Mouse (Mus musculus) adrenal gland, adult 18-20 months (tissue): ENCODE measurements around the gene Olfr66. TPM values are rescaled to one million over a fixed set of nuclear protein-coding genes. Genes with fewer than 3 reads are reported as not detected.

Experiments
- DNase-seq, 2 experiments: peaks; one replicate each; pipeline ENCODE4 v3.0.0; 2021 to 2022; ENCODE audit warnings: low spot score in 2 of 2
- long read RNA-seq, 2 experiments: library from polyadenylated mRNA; stranded (forward); transcript quantifications; one replicate each; pipeline ENCODE4 v2.0.0; 2021
- total RNA-seq, 2 experiments: library from RNA; stranded (reverse); gene quantifications; 1 replicate in 1 of 2; 2 replicates in 1 of 2; pipeline ENCODE4 v1.2.3; 2021

The Olfr66 gene
- not detected for total RNA-seq
- long read RNA-seq, experiment 1 = 0 reads
- long read RNA-seq, experiment 2 = 0 reads

GRCm38 (mm10) chr7:103886152-103886551, at the start of gene Olfr66:
Gene Olfr66, minus strand, starts transcription at chr7:103886252.
- no peak for DNase-seq

GRCm38 (mm10) chr7:103934264-103934663, 48.2 kb upstream of the Olfr66 start, which contains the start of gene Olfr632:
Gene Olfr632, plus strand, starts transcription at chr7:103934347.
- DNase-seq = no peak

GRCm38 (mm10) chr7:103928525-103928924, 42.5 kb upstream of the Olfr66 start, which contains the start of gene Olfr631:
Gene Olfr631, plus strand, starts transcription at chr7:103928825.
- DNase-seq = no peak

- no peak for DNase-seq
Measured at GRCm38 (mm10) chr7:103915338-103915737, 29.3 kb upstream of the Olfr66 start.

- no peak for DNase-seq
Measured at GRCm38 (mm10) chr7:103912969-103913511, 27.0 kb upstream of the Olfr66 start.

- no peak for DNase-seq
Measured at GRCm38 (mm10) chr7:103910047-103910446, 24.0 kb upstream of the Olfr66 start.

GRCm38 (mm10) chr7:103903187-103903586, 17.1 kb upstream of the Olfr66 start, which contains the start of gene Olfr65:
Gene Olfr65, plus strand, starts transcription at chr7:103903487.
- DNase-seq = no peak

- DNase-seq = no peak
Measured at GRCm38 (mm10) chr7:103894385-103894784, 8.3 kb upstream of the Olfr66 start, which contains the start of gene Olfr64. Gene Olfr64, minus strand, starts transcription at chr7:103894485.

GRCm38 (mm10) chr7:103877093-103877492, 9.0 kb downstream of the Olfr66 start:
- DNase-seq = no peak

- no peak for DNase-seq
Measured at GRCm38 (mm10) chr7:103874451-103874850, 11.6 kb downstream of the Olfr66 start.

- DNase-seq = no peak
Measured at GRCm38 (mm10) chr7:103873064-103873463, 13.0 kb downstream of the Olfr66 start.

GRCm38 (mm10) chr7:103870667-103871066, 15.4 kb downstream of the Olfr66 start:
- no peak for DNase-seq

GRCm38 (mm10) chr7:103865716-103866115, 20.3 kb downstream of the Olfr66 start:
- DNase-seq = no peak

GRCm38 (mm10) chr7:103861531-103861930, 24.5 kb downstream of the Olfr66 start:
- DNase-seq = no peak

- DNase-seq = peak; percentile 23 to 31
Measured at GRCm38 (mm10) chr7:103860855-103861254, 25.2 kb downstream of the Olfr66 start.

GRCm38 (mm10) chr7:103859076-103859475, 27.0 kb downstream of the Olfr66 start:
- no peak for DNase-seq

GRCm38 (mm10) chr7:103854669-103855068, 31.4 kb downstream of the Olfr66 start:
- no peak for DNase-seq

- DNase-seq = no peak
Measured at GRCm38 (mm10) chr7:103853090-103853489, 33.0 kb downstream of the Olfr66 start, which contains the start of gene Hbb-y. Gene Hbb-y, minus strand, starts transcription at chr7:103853216.

- DNase-seq = no peak
Measured at GRCm38 (mm10) chr7:103844525-103845325, 41.3 kb downstream of the Olfr66 start.

- no peak for DNase-seq
Measured at GRCm38 (mm10) chr7:103843034-103843433, 43.0 kb downstream of the Olfr66 start, which contains the start of gene Hbb-bh1. Gene Hbb-bh1, minus strand, starts transcription at chr7:103843164.

- DNase-seq = no peak
Measured at GRCm38 (mm10) chr7:103840268-103840667, 45.8 kb downstream of the Olfr66 start, which contains the start of gene Hbb-bh2. Gene Hbb-bh2, minus strand, starts transcription at chr7:103840520.
